Mouse (Mus musculus): ENCODE measurements around the gene Spsb4. TPM values are rescaled to one million over a fixed set of nuclear protein-coding genes. Genes with fewer than 3 reads are reported as not detected.

The Spsb4 gene
- total and polyA plus RNA-seq, 3 experiments, result not detected

DNA sequence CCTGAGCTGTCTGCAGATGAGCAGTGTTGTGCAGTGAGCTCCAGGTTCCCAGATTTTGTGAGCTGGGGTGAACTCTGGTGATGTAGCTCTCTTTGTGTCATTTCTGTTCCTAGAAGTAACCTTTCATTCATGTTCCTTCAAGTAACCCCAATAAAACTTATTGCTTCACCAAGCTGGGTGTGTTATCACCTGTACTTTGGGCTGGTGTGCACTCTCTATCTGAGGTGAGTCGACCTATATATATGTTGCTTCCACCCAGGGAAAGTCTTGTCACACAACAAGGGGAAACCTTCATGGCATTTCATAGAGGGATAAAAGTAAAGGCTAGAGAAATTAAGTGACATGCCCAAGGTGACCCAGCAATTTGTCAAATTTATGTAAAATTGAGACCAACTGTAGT lies 109.1 kb downstream of the Spsb4 start:
- Histone ChIP-seq H3K27me3 (ENCODE audit: control insufficient read depth in 1 of 2, insufficient read depth in 2 of 2, low read length in 2 of 2) (peaks cover 10 to 15% of the 10 kb centered on the region in 2 experiments), H3K27ac (ENCODE audit: control insufficient read depth, low read depth, low read length) (no peak overlapping the region), H3K79me2 (ENCODE audit: control insufficient read depth, insufficient read depth, low read length, poor library complexity) (no peaks in the 10 kb centered on the region), H3K9me3 (replicated peaks; ENCODE audit: insufficient read depth, low read length) (no peaks in the 10 kb centered on the region), H3K9ac (ENCODE audit: control insufficient read depth, low read depth, low read length, poor library complexity, severe bottlenecking) (no peak overlapping the region), H3K36me3 (ENCODE audit: control insufficient read depth in 1 of 2, insufficient read depth in 2 of 2, low read length in 2 of 2) (no peaks in the 10 kb centered on the region), H3K4me3 (ENCODE audit: control insufficient read depth in 1 of 2, insufficient read depth in 1 of 2, low read depth in 2 of 2, low read length in 2 of 2) (no peak overlapping the region), H3K4me1 (ENCODE audit: control insufficient read depth in 1 of 2, insufficient read depth in 2 of 2, low read length in 2 of 2) (no peaks in the 10 kb centered on the region)
- no peak for TF ChIP-seq ELF1 (IDR thresholded peaks at IDR 0.05; ENCODE audit: low read depth, low read length)
- no peak for TF ChIP-seq MYB (IDR thresholded peaks at IDR 0.05; ENCODE audit: low read depth, low read length)
- DNase-seq (ENCODE audit: low read depth, low spot score), result no peak

DNA sequence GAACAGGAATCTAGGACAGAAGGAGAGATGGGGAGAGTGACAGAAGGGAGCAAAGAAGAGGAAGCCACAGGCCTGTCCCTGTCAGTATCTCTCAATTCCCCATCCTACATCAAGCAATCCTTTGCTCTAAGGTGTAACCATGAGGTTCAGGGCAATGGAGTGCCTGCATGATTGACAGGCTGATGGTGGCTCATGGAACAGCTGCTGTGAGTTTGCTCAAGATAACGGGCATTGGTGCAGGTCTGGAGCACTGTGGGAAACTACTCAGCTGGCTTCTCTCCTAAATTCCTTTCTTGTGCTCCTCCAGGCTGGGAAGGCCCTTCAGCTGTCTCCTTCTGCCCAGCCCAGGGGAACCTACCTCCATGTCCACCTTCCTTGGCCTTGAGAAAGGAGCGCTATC lies 109.9 kb downstream of the Spsb4 start:
- Histone ChIP-seq H3K27me3 (ENCODE audit: control insufficient read depth in 1 of 2, insufficient read depth in 2 of 2, low read length in 2 of 2) (peaks cover 10 to 15% of the 10 kb centered on the region in 2 experiments), H3K9ac (ENCODE audit: control insufficient read depth, low read depth, low read length, poor library complexity, severe bottlenecking) (no peak overlapping the region), H3K27ac (ENCODE audit: control insufficient read depth, low read depth, low read length) (no peak overlapping the region), H3K9me3 (replicated peaks; ENCODE audit: insufficient read depth, low read length) (no peaks in the 10 kb centered on the region), H3K4me1 (ENCODE audit: control insufficient read depth in 1 of 2, insufficient read depth in 2 of 2, low read length in 2 of 2) (no peaks in the 10 kb centered on the region), H3K79me2 (ENCODE audit: control insufficient read depth, insufficient read depth, low read length, poor library complexity) (no peaks in the 10 kb centered on the region), H3K36me3 (ENCODE audit: control insufficient read depth in 1 of 2, insufficient read depth in 2 of 2, low read length in 2 of 2) (no peaks in the 10 kb centered on the region), H3K4me3 (ENCODE audit: control insufficient read depth in 1 of 2, insufficient read depth in 1 of 2, low read depth in 2 of 2, low read length in 2 of 2) (no peak overlapping the region)
- no peak for TF ChIP-seq MAZ (IDR thresholded peaks at IDR 0.05; ENCODE audit: low read depth, low read length)
- TF ChIP-seq RCOR1 (IDR thresholded peaks at IDR 0.05; ENCODE audit: low read depth, low read length), result no peak
- TF ChIP-seq RAD21 (IDR thresholded peaks at IDR 0.05; ENCODE audit: low read depth, low read length), result no peak
- no peak for TF ChIP-seq NRF1 (IDR thresholded peaks at IDR 0.05; ENCODE audit: insufficient read depth, low read depth, low read length, poor library complexity, severe bottlenecking)
- TF ChIP-seq TCF12 (IDR thresholded peaks at IDR 0.05; ENCODE audit: low read depth, low read length), result no peak
- no peak for TF ChIP-seq TBP (IDR thresholded peaks at IDR 0.05; ENCODE audit: low read depth, low read length)
- no peak for DNase-seq (ENCODE audit: low read depth, low spot score)

DNA sequence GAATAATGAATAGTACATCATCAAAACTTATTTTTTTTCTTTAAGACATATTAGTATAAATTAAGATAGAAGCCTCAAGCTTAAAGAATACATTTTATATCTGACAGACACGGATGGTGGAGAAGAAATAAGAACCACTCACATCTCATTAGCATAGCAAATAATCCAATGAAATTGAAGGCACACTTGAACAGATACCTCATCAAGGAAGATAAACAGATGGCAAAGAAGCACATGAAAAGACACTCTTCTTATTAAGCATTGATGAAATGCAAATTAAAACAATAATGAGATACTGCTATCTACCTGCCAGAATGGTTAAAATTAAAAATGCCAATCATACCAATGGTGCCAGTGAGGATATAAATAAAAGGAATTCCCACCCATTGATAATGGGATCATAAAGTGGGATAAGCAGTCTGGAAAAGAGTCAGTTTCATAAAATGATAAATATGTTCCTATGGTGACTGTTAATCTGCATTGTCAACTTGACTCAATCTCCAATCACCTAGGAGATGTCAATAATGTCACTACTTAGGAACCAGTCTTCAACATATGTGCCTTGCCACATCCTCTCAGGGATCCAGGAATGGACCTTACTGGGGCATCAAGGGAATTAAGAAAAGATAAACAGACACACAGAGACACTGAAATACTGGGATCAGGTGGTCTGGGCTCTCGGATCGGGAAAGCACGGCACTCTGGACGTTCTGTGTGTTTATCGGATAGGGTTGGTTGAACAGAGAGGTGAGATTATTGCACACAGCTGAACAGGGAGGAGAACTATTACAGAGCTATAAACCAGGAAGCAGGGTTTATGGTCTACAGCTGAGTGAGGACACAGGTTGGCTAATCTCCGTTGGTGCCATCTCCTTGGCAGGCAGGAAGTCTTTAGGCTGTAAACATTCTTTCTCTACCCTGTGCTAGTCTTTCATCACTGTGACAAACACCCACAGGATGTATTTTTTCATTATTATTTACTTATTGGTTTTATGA lies 114.0 kb downstream of the Spsb4 start:
- H3K27ac ChIP-seq (ENCODE audit: control insufficient read depth, low read depth, low read length), result no peak overlapping the region
- H3K9me3 ChIP-seq (replicated peaks; ENCODE audit: insufficient read depth, low read length), result no peaks in the 10 kb centered on the region
- TF ChIP-seq ZC3H11A (IDR thresholded peaks at IDR 0.05; ENCODE audit: low read depth, low read length) (no peak), RAD21 (IDR thresholded peaks at IDR 0.05; ENCODE audit: low read depth, low read length) (no peak), EP300 (IDR thresholded peaks at IDR 0.05; ENCODE audit: low read depth in 1 of 2, low read length in 2 of 2) (no peak), TCF12 (IDR thresholded peaks at IDR 0.05; ENCODE audit: low read depth, low read length) (no peak), ZKSCAN1 (IDR thresholded peaks at IDR 0.05; ENCODE audit: low read depth, low read length) (no peak), GABPA (IDR thresholded peaks at IDR 0.05; ENCODE audit: low read depth, low read length) (no peak), POLR2A (IDR thresholded peaks at IDR 0.05; ENCODE audit: control insufficient read depth in 1 of 2, insufficient read depth in 1 of 2, low read depth in 1 of 2, low read length in 2 of 2, poor library complexity in 1 of 2) (no peak), JUND (IDR thresholded peaks at IDR 0.05; ENCODE audit: low read depth, low read length) (no peak), MYB (IDR thresholded peaks at IDR 0.05; ENCODE audit: low read depth, low read length) (no peak), USF2 (IDR thresholded peaks at IDR 0.05; ENCODE audit: borderline replicate concordance in 1 of 2, insufficient read depth in 1 of 2, low read depth in 1 of 2, low read length in 2 of 2) (no peak), CTCF (IDR thresholded peaks at IDR 0.05 in 2 of 3, conservative IDR thresholded peaks at IDR 0.05 in 1 of 3; ENCODE audit: control insufficient read depth in 1 of 3, insufficient read depth in 1 of 3, low read depth in 2 of 3, low read length in 3 of 3, poor library complexity in 1 of 3, severe bottlenecking in 1 of 3) (no peak), KAT2A (conservative IDR thresholded peaks at IDR 0.05; ENCODE audit: low read depth, low read length) (no peak), MYC (IDR thresholded peaks at IDR 0.05; ENCODE audit: low read depth, low read length) (no peak), MAZ (IDR thresholded peaks at IDR 0.05; ENCODE audit: low read depth, low read length) (no peak), SMC3 (IDR thresholded peaks at IDR 0.05; ENCODE audit: low read depth, low read length) (no peak), BHLHE40 (IDR thresholded peaks at IDR 0.05; ENCODE audit: borderline replicate concordance, low read depth, low read length) (no peak), ETS1 (IDR thresholded peaks at IDR 0.05; ENCODE audit: low read depth, low read length) (no peak), E2F4 (IDR thresholded peaks at IDR 0.05; ENCODE audit: borderline replicate concordance, low read depth, low read length) (no peak)
- no peaks in the 10 kb centered on the region for H3K79me2 ChIP-seq (ENCODE audit: control insufficient read depth, insufficient read depth, low read length, poor library complexity)
- H3K27me3 ChIP-seq (ENCODE audit: control insufficient read depth in 1 of 2, insufficient read depth in 2 of 2, low read length in 2 of 2), result peaks cover under 1 to 6% of the 10 kb centered on the region in 2 experiments; a peak in 3 of 4 replicates
- no peak for DNase-seq (ENCODE audit: low read depth, low spot score)
- H3K9ac ChIP-seq (ENCODE audit: control insufficient read depth, low read depth, low read length, poor library complexity, severe bottlenecking), result no peak overlapping the region
- no peaks in the 10 kb centered on the region for H3K36me3 ChIP-seq (ENCODE audit: control insufficient read depth in 1 of 2, insufficient read depth in 2 of 2, low read length in 2 of 2)
- H3K4me1 ChIP-seq (ENCODE audit: control insufficient read depth in 1 of 2, insufficient read depth in 2 of 2, low read length in 2 of 2), result no peaks in the 10 kb centered on the region
- H3K4me3 ChIP-seq (ENCODE audit: control insufficient read depth in 1 of 2, insufficient read depth in 1 of 2, low read depth in 2 of 2, low read length in 2 of 2), result no peak overlapping the region

All from MEL (cell line).